ENCODE assay signal across 9 mouse cellular contexts in genomic region chr3:96277428-96277799, GRCm38 (mm10). TPM values are rescaled to one million over a fixed set of nuclear protein-coding genes. Genes with fewer than 3 reads are reported as not detected.
DNase-seq lines count a peak whose midpoint lies in the region; ATAC-seq and TF ChIP-seq lines count a peak whose summit lies in the region.
"Had no signal": no experiment of that assay in that cellular context is flagged by ENCODE, and none has a peak within 500 bp of the region (broad histone marks: within the 10 kb centered on the region; RNA-seq: fewer than 3 reads in every experiment).

No protein-coding gene starts in this region.

- peak overlapping the region; percentile 82 for H3K4me2 ChIP-seq in CH12.LX (ENCODE audit: insufficient read depth, low read depth, poor library complexity, severe bottlenecking)
- peak overlapping the region; percentile 76 for H3K4me2 ChIP-seq in embryonic facial prominence, embryonic 12.5 days (replicated peaks)
- peak overlapping the region; percentile 66 for H3K4me2 ChIP-seq in hindbrain, embryonic 14.5 days (replicated peaks)
- peak overlapping the region; percentile 100 for H3K4me2 ChIP-seq in liver, embryonic 16.5 days (ENCODE audit: low read depth, low read length)

- ATAC-seq in embryonic facial prominence, embryonic 12.5 days (ENCODE audit: insufficient number of reproducible peaks, insufficient read depth, low FRiP score, low TSS enrichment) = peak; percentile 31; the same call in 1 of the 2 replicates
- no peak for ATAC-seq in hindbrain, embryonic 14.5 days (ENCODE audit: low FRiP score)
- ATAC-seq in liver, embryonic 16.5 days (ENCODE audit: low read depth) = peak; percentile 56
- peak; percentile 30; the same call in 1 of the 2 replicates for ATAC-seq in neutrophil, adult 5-6 weeks (ENCODE audit: extremely low read depth, insufficient number of reproducible peaks, low FRiP score, poor library complexity, severe bottlenecking)

- no peak for TF ChIP-seq POLR2A in CH12.LX (IDR thresholded peaks at IDR 0.05; ENCODE audit: low read depth, low read length)

- peak overlapping the region; percentile 81; the same call in 1 of the 2 replicates for H3K27ac ChIP-seq in gastrocnemius, adult 2 months
- H3K27ac ChIP-seq in CH12.LX (ENCODE audit: insufficient read depth, low read depth) = peak overlapping the region; percentile 45
- peak overlapping the region; percentile 87 for H3K27ac ChIP-seq in embryonic facial prominence, embryonic 12.5 days
- 0 out of 2 replicates have a peak overlapping the region, but pooled peaks have one; percentile 87 for H3K27ac ChIP-seq in hindbrain, embryonic 14.5 days
- H3K27ac ChIP-seq in liver, embryonic 16.5 days (ENCODE audit: low read length) = peak overlapping the region; percentile 82

- no peak for TF ChIP-seq CTCF in gastrocnemius, adult 2 months (IDR thresholded peaks at IDR 0.05)
- peak in 1 of 2 experiments; percentile 61; a peak in 2 of 4 replicates for TF ChIP-seq CTCF in CH12.LX (conservative IDR thresholded peaks at IDR 0.05 in 1 of 2, IDR thresholded peaks at IDR 0.05 in 1 of 2; ENCODE audit: low read depth in 2 of 2, low read length in 2 of 2)

- no peak for TF ChIP-seq RAD21 in CH12.LX (IDR thresholded peaks at IDR 0.05; ENCODE audit: low read depth, low read length)

- H3K79me2 ChIP-seq in CH12.LX (replicated peaks; ENCODE audit: control insufficient read depth, extremely low read depth, insufficient read depth, poor library complexity, severe bottlenecking) = no peaks in the 10 kb centered on the region

- H3K9me3 ChIP-seq in CH12.LX (replicated peaks; ENCODE audit: low read length) = no peaks in the 10 kb centered on the region
- no peaks in the 10 kb centered on the region for H3K9me3 ChIP-seq in embryonic facial prominence, embryonic 12.5 days
- H3K9me3 ChIP-seq in hindbrain, embryonic 14.5 days (ENCODE audit: control insufficient read depth, low read length) = no peaks in the 10 kb centered on the region
- H3K9me3 ChIP-seq in liver, embryonic 16.5 days (replicated peaks; ENCODE audit: control insufficient read depth, low read length) = no peaks in the 10 kb centered on the region

- peak overlapping the region; percentile 75 for H3K9ac ChIP-seq in CH12.LX (ENCODE audit: insufficient read depth, low read depth)
- peak overlapping the region; percentile 62 for H3K9ac ChIP-seq in embryonic facial prominence, embryonic 12.5 days
- H3K9ac ChIP-seq in hindbrain, embryonic 14.5 days = peak overlapping the region; percentile 62
- peak overlapping the region; percentile 90 for H3K9ac ChIP-seq in liver, embryonic 16.5 days (ENCODE audit: low read depth, low read length)

- 14% methylated on average over 8 of the region's 8 CpGs for WGBS in embryonic facial prominence, embryonic 12.5 days
- 14% methylated on average over 8 of the region's 8 CpGs for WGBS in hindbrain, embryonic 14.5 days
- WGBS in liver, embryonic 16.5 days (ENCODE audit: insufficient replicate concordance) = 13% methylated on average over 8 of the region's 8 CpGs

- DNase-seq in gastrocnemius, adult 2 months = peak; percentile 31
- DNase-seq in gastrocnemius, postnatal 25 days = no peak
- DNase-seq in CH12.LX (ENCODE audit: extremely low read depth) = peak; percentile 65
- peak; percentile 47 for DNase-seq in hindbrain, embryonic 14.5 days (ENCODE audit: low spot score)
- peak; percentile 60 for DNase-seq in yolk sac, embryonic 10.5 days (ENCODE audit: low spot score)

- peak overlapping the region; percentile 82 for H3K4me3 ChIP-seq in gastrocnemius, adult 2 months
- peak overlapping the region; percentile 30 to 67 (median 52) for H3K4me3 ChIP-seq in CH12.LX (replicated peaks in 1 of 3; ENCODE audit: low read depth in 2 of 3, low read length in 2 of 3, poor library complexity in 1 of 3)
- peak overlapping the region; percentile 41 for H3K4me3 ChIP-seq in embryonic facial prominence, embryonic 12.5 days
- peak overlapping the region; percentile 44 for H3K4me3 ChIP-seq in hindbrain, embryonic 14.5 days (replicated peaks; ENCODE audit: low read length)
- H3K4me3 ChIP-seq in liver, embryonic 16.5 days (ENCODE audit: low read depth, low read length) = peak overlapping the region; percentile 73

- intact Hi-C loops in gastrocnemius, adult 2 months (cut with DNase I) = loop anchor here (5.0 kb wide), 1 partner anchor 165 kb away; no protein-coding TSS in a partner anchor

- in situ Hi-C loops in CH12.LX (cut with MboI; ENCODE audit: low pct_ligation_motif_present, low pct_unique_long_range_greater_than_20kb, low sequenced_read_pairs) = loop anchor here (25.0 kb wide), 1 partner anchor 260 kb away; the partner anchor contains the start of gene Hfe2

- peaks cover 10% of the 10 kb centered on the region for H3K27me3 ChIP-seq in CH12.LX (replicated peaks)
- peaks cover 3% of the 10 kb centered on the region; the same call in 1 of the 2 replicates for H3K27me3 ChIP-seq in embryonic facial prominence, embryonic 12.5 days
- H3K27me3 ChIP-seq in hindbrain, embryonic 14.5 days (ENCODE audit: control insufficient read depth, insufficient read depth, low read length) = peaks cover 4% of the 10 kb centered on the region; the same call in 1 of the 2 replicates
- H3K27me3 ChIP-seq in liver, embryonic 16.5 days (ENCODE audit: control insufficient read depth, insufficient read depth, low read depth, low read length) = no peaks in the 10 kb centered on the region; the same call in 1 of the 2 replicates

- no peak for TF ChIP-seq EP300 in CH12.LX (IDR thresholded peaks at IDR 0.05; ENCODE audit: low read length)

- no peaks in the 10 kb centered on the region for H3K36me3 ChIP-seq in CH12.LX (replicated peaks in 1 of 2; ENCODE audit: control insufficient read depth in 1 of 2, insufficient read depth in 1 of 2, low read length in 1 of 2)
- H3K36me3 ChIP-seq in embryonic facial prominence, embryonic 12.5 days = no peaks in the 10 kb centered on the region
- no peaks in the 10 kb centered on the region for H3K36me3 ChIP-seq in hindbrain, embryonic 14.5 days (replicated peaks; ENCODE audit: control insufficient read depth, insufficient read depth)
- no peaks in the 10 kb centered on the region for H3K36me3 ChIP-seq in liver, embryonic 16.5 days (ENCODE audit: control insufficient read depth, insufficient read depth)

- H3K4me1 ChIP-seq in CH12.LX (ENCODE audit: control insufficient read depth in 1 of 2, insufficient read depth in 2 of 2) = peaks cover 0 to 12% of the 10 kb centered on the region in 2 experiments; a peak in 2 of 4 replicates
- peaks cover 3% of the 10 kb centered on the region; the same call in 1 of the 2 replicates for H3K4me1 ChIP-seq in embryonic facial prominence, embryonic 12.5 days
- H3K4me1 ChIP-seq in hindbrain, embryonic 14.5 days (replicated peaks; ENCODE audit: control insufficient read depth, insufficient read depth, low read length) = 0 out of 2 replicates have a peak, but pooled peaks cover 3% of the 10 kb centered on the region
- H3K4me1 ChIP-seq in liver, embryonic 16.5 days (ENCODE audit: control insufficient read depth, low read depth, low read length) = peaks cover 15% of the 10 kb centered on the region

- dilution Hi-C loops in CH12.LX (cut with MboI; ENCODE audit: extremely low pct_ligation_motif_present, extremely low pct_unique_long_range_greater_than_20kb, low sequenced_read_pairs) = no loop called here

RNA-seq across cellular contexts. Expression of gene Hist2h2bb, which starts 7.9 kb away (rescaled TPM):
- 10 to 100 TPM; 18.6 to 24.8 TPM for total RNA-seq in gastrocnemius, adult 2 months (2021)
- 10 to 100 TPM; 30.8 to 37.0 TPM for total RNA-seq in gastrocnemius, postnatal 25 days (2021)
- total RNA-seq in CH12.LX (2012; rRNA removed) = 2,265 and 2,866 TPM in 2 replicates
- total RNA-seq in CH12.LX (2014; rRNA removed) = 36.0 and 51.9 TPM in 2 replicates
- 1.6 and 4.1 TPM in 2 replicates for polyA plus RNA-seq in CH12.LX (2012; ENCODE audit: insufficient read length, low read depth)
- 22.1 and 22.4 TPM in 2 replicates for polyA plus RNA-seq in embryonic facial prominence, embryonic 12.5 days (2016; fragmentation: Nextera tagmentation; extraction: Ambion mirVana)
- 4.1 and 4.7 TPM in 2 replicates for polyA plus RNA-seq in hindbrain, embryonic 14.5 days (2014; fragmentation: Nextera tagmentation; extraction: Ambion mirVana)
- polyA plus RNA-seq in liver, embryonic 16.5 days (2015; fragmentation: Nextera tagmentation; extraction: Ambion mirVana) = 17.9 and 25.9 TPM in 2 replicates
- 290 and 294 TPM in 2 replicates for total RNA-seq in neutrophil, adult 5-6 weeks (2017)

RNA-seq across cellular contexts. Expression of gene Hist2h3b, which starts 9.0 kb away (rescaled TPM):
- 10 to 100 TPM in 1 of 2 experiments, 1 to 10 TPM in 1; 7.7 to 11.5 TPM for total RNA-seq in gastrocnemius, adult 2 months (2021)
- total RNA-seq in gastrocnemius, postnatal 25 days (2021) = 10 to 100 TPM; 24.6 to 29.5 TPM
- total RNA-seq in CH12.LX (2012; rRNA removed) (1,287 and 1,421 TPM in 2 replicates), CH12.LX (2014; rRNA removed) (18.3 and 39.4 TPM in 2 replicates)
- polyA plus RNA-seq in CH12.LX (2012; ENCODE audit: insufficient read length, low read depth) = 7.2 and 12.1 TPM in 2 replicates
- 92.4 and 92.9 TPM in 2 replicates for polyA plus RNA-seq in embryonic facial prominence, embryonic 12.5 days (2016; fragmentation: Nextera tagmentation; extraction: Ambion mirVana)
- polyA plus RNA-seq in hindbrain, embryonic 14.5 days (2014; fragmentation: Nextera tagmentation; extraction: Ambion mirVana) = 11.2 and 12.3 TPM in 2 replicates
- polyA plus RNA-seq in liver, embryonic 16.5 days (2015; fragmentation: Nextera tagmentation; extraction: Ambion mirVana) = 78.4 and 87.8 TPM in 2 replicates
- 18.0 and 33.1 TPM in 2 replicates for total RNA-seq in neutrophil, adult 5-6 weeks (2017)

RNA-seq across cellular contexts. Expression of gene Hist2h4, which starts 14.3 kb away (rescaled TPM):
- 1 to 10 TPM; 5.7 to 6.6 TPM for total RNA-seq in gastrocnemius, adult 2 months (2021)
- 1 to 10 TPM; 7.5 to 8.7 TPM for total RNA-seq in gastrocnemius, postnatal 25 days (2021)
- total RNA-seq in CH12.LX (2012; rRNA removed) (116 and 130 TPM in 2 replicates), CH12.LX (2014; rRNA removed) (1.0 and 2.5 TPM in 2 replicates)
- polyA plus RNA-seq in CH12.LX (2012; ENCODE audit: insufficient read length, low read depth) = 0.20 and 0.91 TPM in 2 replicates
- 13.6 and 17.2 TPM in 2 replicates for polyA plus RNA-seq in embryonic facial prominence, embryonic 12.5 days (2016; fragmentation: Nextera tagmentation; extraction: Ambion mirVana)
- polyA plus RNA-seq in hindbrain, embryonic 14.5 days (2014; fragmentation: Nextera tagmentation; extraction: Ambion mirVana) = 2.9 and 6.0 TPM in 2 replicates
- 26.6 and 34.9 TPM in 2 replicates for polyA plus RNA-seq in liver, embryonic 16.5 days (2015; fragmentation: Nextera tagmentation; extraction: Ambion mirVana)
- total RNA-seq in neutrophil, adult 5-6 weeks (2017) = 51.9 and 61.8 TPM in 2 replicates

RNA-seq across cellular contexts. Expression of gene Fcgr1, which starts 16.4 kb away (rescaled TPM):
- total RNA-seq in gastrocnemius, adult 2 months (2021) = under 1 TPM in 1 of 2 experiments, not detected in 1; 0.20 TPM
- total RNA-seq in gastrocnemius, postnatal 25 days (2021) = under 1 TPM; 0.33 to 0.40 TPM
- total RNA-seq in CH12.LX (2012; rRNA removed) (0.04 TPM in 1 of 2 replicates, not detected in the other), CH12.LX (2014; rRNA removed) (0.18 TPM in 1 of 2 replicates, not detected in the other)
- 0.27 TPM in 1 of 2 replicates, not detected in the other for polyA plus RNA-seq in CH12.LX (2012; ENCODE audit: insufficient read length, low read depth)
- 0.84 and 1.6 TPM in 2 replicates for polyA plus RNA-seq in embryonic facial prominence, embryonic 12.5 days (2016; fragmentation: Nextera tagmentation; extraction: Ambion mirVana)
- polyA plus RNA-seq in hindbrain, embryonic 14.5 days (2014; fragmentation: Nextera tagmentation; extraction: Ambion mirVana) = 1.8 and 3.1 TPM in 2 replicates
- polyA plus RNA-seq in liver, embryonic 16.5 days (2015; fragmentation: Nextera tagmentation; extraction: Ambion mirVana) = 3.8 and 4.5 TPM in 2 replicates
- total RNA-seq in neutrophil, adult 5-6 weeks (2017) = 3.7 and 4.9 TPM in 2 replicates

RNA-seq across cellular contexts. Expression of gene Hist2h3c1, which starts 30.9 kb away (rescaled TPM):
- total RNA-seq in gastrocnemius, adult 2 months (2021) = not detected
- not detected for total RNA-seq in gastrocnemius, postnatal 25 days (2021)
- total RNA-seq in CH12.LX (2012; rRNA removed) = 0.67 and 1.4 TPM in 2 replicates
- 1.2 and 1.4 TPM in 2 replicates for total RNA-seq in CH12.LX (2014; rRNA removed)
- polyA plus RNA-seq in CH12.LX (2012; ENCODE audit: insufficient read length, low read depth) = 0.33 and 0.34 TPM in 2 replicates
- polyA plus RNA-seq in embryonic facial prominence, embryonic 12.5 days (2016; fragmentation: Nextera tagmentation; extraction: Ambion mirVana) = 0.83 TPM in 1 of 2 replicates, not detected in the other
- 0.18 and 1.6 TPM in 2 replicates for polyA plus RNA-seq in hindbrain, embryonic 14.5 days (2014; fragmentation: Nextera tagmentation; extraction: Ambion mirVana)
- polyA plus RNA-seq in liver, embryonic 16.5 days (2015; fragmentation: Nextera tagmentation; extraction: Ambion mirVana) = 4.3 and 4.9 TPM in 2 replicates
- not detected in 2 replicates for total RNA-seq in neutrophil, adult 5-6 weeks (2017)
- total RNA-seq: left cerebral cortex, adult 8-10 months had no signal
